Mouse (Mus musculus) MEL (cell line): ENCODE measurements around the gene Slc1a3. TPM values are rescaled to one million over a fixed set of nuclear protein-coding genes. Genes with fewer than 3 reads are reported as not detected.

ENCODE experiments used
- DNase-seq: peaks from one replicate; pipeline ENCODE4 v3.0.0; 2011; ENCODE audit warnings: low read depth, low spot score
- H3K27ac ChIP-seq: 2 replicates; pipeline ENCODE4 v1.5.1; 2012; ENCODE audit warnings: low read depth, mild to moderate bottlenecking, control low read depth, low read length, moderate library complexity; ENCODE audit not compliant: control insufficient read depth
- H3K27me3 ChIP-seq, 2 experiments: fragments of 150-350 bp in 1 of 2; sonication (generic) in 1 of 2; 2 replicates each; pipeline ENCODE4 v1.6.1; 2012; ENCODE audit warnings: low read length in 2 of 2, mild to moderate bottlenecking in 2 of 2, improper control_type of control experiment in 1 of 2, moderate library complexity in 1 of 2; ENCODE audit not compliant: insufficient read depth in 2 of 2, control insufficient read depth in 1 of 2
- H3K36me3 ChIP-seq, 2 experiments: 2 replicates each; pipeline ENCODE4 v1.6.1; 2012 to 2014; ENCODE audit warnings: low read length in 2 of 2, improper control_type of control experiment in 1 of 2, inconsistent platforms in 1 of 2, mild to moderate bottlenecking in 1 of 2; ENCODE audit not compliant: insufficient read depth in 2 of 2, control insufficient read depth in 1 of 2
- H3K4me1 ChIP-seq, 2 experiments: fragments of 150-350 bp in 1 of 2; sonication (generic) in 1 of 2; 2 replicates each; pipeline ENCODE4 v1.6.1; 2012; ENCODE audit warnings: low read length in 2 of 2, improper control_type of control experiment in 1 of 2, mild to moderate bottlenecking in 1 of 2; ENCODE audit not compliant: insufficient read depth in 2 of 2, control insufficient read depth in 1 of 2
- H3K4me3 ChIP-seq, 2 experiments: fragments of 150-350 bp in 1 of 2; sonication (generic) in 1 of 2; 2 replicates each; pipeline ENCODE4 v1.5.1; 2012; ENCODE audit warnings: low read depth in 2 of 2, low read length in 2 of 2, mild to moderate bottlenecking in 2 of 2, moderate library complexity in 2 of 2, control low read depth in 1 of 2, improper control_type of control experiment in 1 of 2; ENCODE audit not compliant: control insufficient read depth in 1 of 2, insufficient read depth in 1 of 2
- H3K79me2 ChIP-seq: 2 replicates; pipeline ENCODE4 v1.6.1; 2012; ENCODE audit warnings: mild to moderate bottlenecking, low read length, moderate library complexity; ENCODE audit not compliant: control insufficient read depth, poor library complexity, insufficient read depth
- H3K9ac ChIP-seq: 2 replicates; pipeline ENCODE4 v1.6.1; 2012; ENCODE audit warnings: low read depth, mild to moderate bottlenecking, control low read depth, low read length, moderate library complexity; ENCODE audit not compliant: control insufficient read depth, poor library complexity, severe bottlenecking
- H3K9me3 ChIP-seq: fragments of 150-350 bp; sonication (generic); replicated peaks from 2 replicates; pipeline ENCODE4 v1.6.1; 2012; ENCODE audit warnings: mild to moderate bottlenecking, low read length, improper control_type of control experiment, moderate library complexity; ENCODE audit not compliant: insufficient read depth
- CHD2 ChIP-seq: IDR thresholded peaks from 2 replicates; pipeline ENCODE4 v1.6.1; 2011; ENCODE audit warnings: low read length, improper control_type of control experiment
- CTCF ChIP-seq, 3 experiments: IDR thresholded peaks in 2 of 3; conservative IDR thresholded peaks in 1 of 3; 2 replicates each; pipeline ENCODE4 v1.5.1; 2011 to 2012; ENCODE audit warnings: low read length in 3 of 3, low read depth in 2 of 3, mild to moderate bottlenecking in 2 of 3, improper control_type of control experiment in 1 of 3, inconsistent platforms in 1 of 3, mixed read lengths in 1 of 3, moderate library complexity in 1 of 3; ENCODE audit not compliant: control insufficient read depth in 1 of 3, insufficient read depth in 1 of 3, poor library complexity in 1 of 3, severe bottlenecking in 1 of 3
- E2F4 ChIP-seq: IDR thresholded peaks from 2 replicates; pipeline ENCODE4 v1.6.1; 2011; ENCODE audit warnings: low read depth, low read length, improper control_type of control experiment, borderline replicate concordance
- EP300 ChIP-seq, 2 experiments: IDR thresholded peaks; 2 replicates each; pipeline ENCODE4 v1.6.1; 2011; ENCODE audit warnings: improper control_type of control experiment in 2 of 2, low read length in 2 of 2, low read depth in 1 of 2, mild to moderate bottlenecking in 1 of 2
- GABPA ChIP-seq: IDR thresholded peaks from 2 replicates; pipeline ENCODE4 v1.6.1; 2012; ENCODE audit warnings: low read depth, mild to moderate bottlenecking, inconsistent platforms, low read length, improper control_type of control experiment, moderate library complexity
- GATA1 ChIP-seq: IDR thresholded peaks from 2 replicates; pipeline ENCODE4 v1.6.1; 2011; ENCODE audit warnings: low read depth, low read length, improper control_type of control experiment
- MAX ChIP-seq: IDR thresholded peaks from 2 replicates; pipeline ENCODE4 v1.6.1; 2011; ENCODE audit warnings: low read length, improper control_type of control experiment
- MXI1 ChIP-seq: IDR thresholded peaks from 2 replicates; pipeline ENCODE4 v1.6.1; 2011; ENCODE audit warnings: mild to moderate bottlenecking, low read depth, low read length, improper control_type of control experiment
- MYC ChIP-seq: IDR thresholded peaks from 2 replicates; pipeline ENCODE4 v1.6.1; 2011; ENCODE audit warnings: low read depth, mild to moderate bottlenecking, low read length, improper control_type of control experiment, moderate library complexity
- NRF1 ChIP-seq: IDR thresholded peaks from 2 replicates; pipeline ENCODE4 v1.6.1; 2014; ENCODE audit warnings: low read depth, mild to moderate bottlenecking, inconsistent platforms, low read length, improper control_type of control experiment, moderate library complexity; ENCODE audit not compliant: poor library complexity, insufficient read depth, severe bottlenecking
- POLR2AphosphoS2 ChIP-seq: IDR thresholded peaks from 2 replicates; pipeline ENCODE4 v1.6.1; 2011; ENCODE audit warnings: low read length, improper control_type of control experiment
- SMC3 ChIP-seq: IDR thresholded peaks from 2 replicates; pipeline ENCODE4 v1.6.1; 2011; ENCODE audit warnings: low read depth, low read length, improper control_type of control experiment
- TCF12 ChIP-seq: IDR thresholded peaks from 2 replicates; pipeline ENCODE4 v1.6.1; 2014; ENCODE audit warnings: low read depth, mild to moderate bottlenecking, inconsistent platforms, low read length, improper control_type of control experiment, moderate library complexity
- USF1 ChIP-seq: IDR thresholded peaks from 2 replicates; pipeline ENCODE4 v1.6.1; 2014; ENCODE audit warnings: low read depth, mild to moderate bottlenecking, inconsistent platforms, low read length, improper control_type of control experiment, moderate library complexity
- ZKSCAN1 ChIP-seq: IDR thresholded peaks from 2 replicates; pipeline ENCODE4 v1.6.1; 2012; ENCODE audit warnings: low read depth, mild to moderate bottlenecking, inconsistent platforms, low read length, improper control_type of control experiment, moderate library complexity
- ZMIZ1 ChIP-seq: IDR thresholded peaks from 2 replicates; pipeline ENCODE4 v1.6.1; 2012; ENCODE audit warnings: low read depth, mild to moderate bottlenecking, inconsistent platforms, low read length, improper control_type of control experiment, moderate library complexity
- polyA plus RNA-seq, 2 experiments: library from polyadenylated mRNA; stranded (reverse) in 1 of 2; unstranded in 1 of 2; fragments of >175 nt in 1 of 2; fragments of >200 nt in 1 of 2; gene quantifications; 2 replicates each; pipeline versions ENCODE4 v1.2.1 to v1.2.4; 2012; ENCODE audit warnings: low replicate concordance in 2 of 2, low read depth in 1 of 2; ENCODE audit not compliant: insufficient read length in 2 of 2, insufficient read depth in 1 of 2, missing spikeins in 1 of 2
- total RNA-seq: library from RNA; depleted of rRNA; stranded (reverse); fragments of 300-350 nt; gene quantifications from 2 replicates; pipeline ENCODE4 v1.2.3, GENCODE M21; 2012

Gene Slc1a3
- total and polyA plus RNA-seq, 3 experiments, result not detected

DNA sequence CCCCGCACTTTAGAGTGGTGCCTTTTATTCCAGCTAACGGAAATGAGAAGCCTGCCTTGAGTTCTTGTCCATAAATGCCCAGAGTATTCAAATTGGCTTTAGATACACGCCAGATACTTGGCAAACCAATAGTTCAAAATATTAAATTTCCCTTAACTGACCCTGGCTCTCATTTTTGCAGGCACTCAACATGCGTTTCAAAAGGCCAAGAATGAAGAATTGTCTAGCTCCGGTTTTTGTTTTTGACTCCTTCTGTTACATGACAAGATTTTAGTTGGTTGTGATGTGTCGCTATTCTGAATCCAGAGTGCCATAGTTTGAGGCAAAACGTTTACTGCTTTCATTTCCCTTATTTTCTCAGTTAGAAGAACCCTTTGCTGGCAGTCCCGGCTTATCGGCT is 28.1 kb downstream of the Slc1a3 start:
- H3K27me3 ChIP-seq, result peaks cover 3 to 14% of the 10 kb centered on the region in 2 experiments; a peak in 3 of 4 replicates
- H3K9me3 ChIP-seq, result no peaks in the 10 kb centered on the region
- no peak for TF ChIP-seq ZKSCAN1
- TF ChIP-seq, all 39 proteins: peak for 0
- Histone ChIP-seq H3K9ac (no peak overlapping the region), H3K4me1 (no peaks in the 10 kb centered on the region), H3K4me3 (no peak overlapping the region), H3K27ac (no peak overlapping the region), H3K79me2 (no peaks in the 10 kb centered on the region), H3K36me3 (no peaks in the 10 kb centered on the region)
- no peak for DNase-seq

- no peak overlapping the region for H3K4me3 ChIP-seq
- no peaks in the 10 kb centered on the region for H3K4me1 ChIP-seq
- H3K27ac ChIP-seq, result no peak overlapping the region
- no peaks in the 10 kb centered on the region for H3K36me3 ChIP-seq
- H3K27me3 ChIP-seq, result peaks cover 3 to 14% of the 10 kb centered on the region in 2 experiments; a peak in 3 of 4 replicates
- DNase-seq, result no peak
- no peaks in the 10 kb centered on the region for H3K9me3 ChIP-seq
- no peaks in the 10 kb centered on the region for H3K79me2 ChIP-seq
- H3K9ac ChIP-seq, result no peak overlapping the region
- TF ChIP-seq CHD2 (no peak), MAX (no peak), GABPA (no peak), ZKSCAN1 (no peak), ZMIZ1 (no peak), EP300 (IDR thresholded peaks at IDR 0.05; ENCODE audit: low read depth in 1 of 2, low read length in 2 of 2) (no peak)
Measured at GRCm38 (mm10) chr15:8681971-8682370, 28.6 kb downstream of the Slc1a3 start.

- Histone ChIP-seq H3K9me3 (no peaks in the 10 kb centered on the region), H3K9ac (no peak overlapping the region), H3K4me1 (no peaks in the 10 kb centered on the region), H3K27me3 (peaks cover 3 to 17% of the 10 kb centered on the region in 2 experiments), H3K36me3 (no peaks in the 10 kb centered on the region), H3K27ac (no peak overlapping the region), H3K4me3 (no peak overlapping the region), H3K79me2 (no peaks in the 10 kb centered on the region)
- TF ChIP-seq CTCF (IDR thresholded peaks at IDR 0.05 in 2 of 3, conservative IDR thresholded peaks at IDR 0.05 in 1 of 3; ENCODE audit: control insufficient read depth in 1 of 3, insufficient read depth in 1 of 3, low read depth in 2 of 3, low read length in 3 of 3, poor library complexity in 1 of 3, severe bottlenecking in 1 of 3) (no peak), POLR2AphosphoS2 (no peak), E2F4 (no peak), SMC3 (no peak), GATA1 (no peak), MXI1 (no peak), USF1 (no peak), MYC (no peak), NRF1 (no peak), TCF12 (no peak)
- DNase-seq, result no peak
Measured at GRCm38 (mm10) chr15:8681009-8681408, 29.6 kb downstream of the Slc1a3 start.
